In the genomic region with DNA sequence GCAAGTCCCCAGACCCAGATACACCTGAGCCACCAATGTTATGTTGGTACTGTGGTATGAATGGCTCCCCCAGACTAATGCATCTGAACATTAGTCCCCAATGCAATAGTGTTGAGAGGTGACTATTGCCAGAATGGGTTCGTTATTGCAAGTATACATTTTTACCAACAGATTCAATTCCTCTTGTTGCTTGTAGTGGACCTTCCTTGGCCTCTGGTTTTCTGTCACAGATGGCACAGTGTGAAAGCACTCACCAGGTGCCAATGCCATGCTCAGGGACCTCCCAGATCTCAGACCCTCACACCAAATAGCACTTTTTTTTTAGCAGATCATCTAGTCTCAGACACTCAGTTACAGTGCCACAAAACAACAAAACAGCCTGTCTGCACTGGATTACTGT, we compare ENCODE assay signal across 26 mouse cellular contexts.
DNase-seq lines count a peak whose midpoint lies in the region; ATAC-seq and TF ChIP-seq lines count a peak whose summit lies in the region.
"Had no signal": no experiment of that assay in that cellular context is flagged by ENCODE, and none has a peak within 500 bp of the region (broad histone marks: within the 10 kb centered on the region; RNA-seq: fewer than 3 reads in every experiment).

No protein-coding gene starts in this region.

- no peak for TF ChIP-seq CTCF in layer of hippocampus, adult 2 months (conservative IDR thresholded peaks at IDR 0.05)

- no peak overlapping the region for H3K4me2 ChIP-seq in forebrain, embryonic 15.5 days (replicated peaks)
- H3K4me2 ChIP-seq in hindbrain, embryonic 13.5 days = no peak overlapping the region
- no peak overlapping the region for H3K4me2 ChIP-seq in midbrain, embryonic 14.5 days (ENCODE audit: low read length)
- H3K4me2 ChIP-seq: heart, embryonic 12.5 days; intestine, embryonic 15.5 days; liver, embryonic 12.5 days; neural tube, embryonic 15.5 days had no signal

- ATAC-seq in forebrain, embryonic 15.5 days (replicated peaks) = no peak
- no peak for ATAC-seq in hindbrain, embryonic 13.5 days (ENCODE audit: low FRiP score)
- ATAC-seq in midbrain, embryonic 14.5 days (ENCODE audit: low FRiP score, low TSS enrichment) = no peak
- ATAC-seq: CD4-positive, CD25-positive, alpha-beta regulatory T cell, adult 4 months; intestine, embryonic 15.5 days; liver, embryonic 12.5 days; liver, postnatal 0 days had no signal

- intact Hi-C loops in heart, postnatal 25 days (cut with DNase I) = no loop called here

- no peaks in the 10 kb centered on the region for H3K27me3 ChIP-seq in forebrain, embryonic 10.5 days (ENCODE audit: poor library complexity, severe bottlenecking)
- no peaks in the 10 kb centered on the region for H3K27me3 ChIP-seq in forebrain, embryonic 15.5 days
- H3K27me3 ChIP-seq in hindbrain, embryonic 13.5 days = no peaks in the 10 kb centered on the region
- H3K27me3 ChIP-seq in midbrain, embryonic 14.5 days (ENCODE audit: control insufficient read depth, insufficient read depth, low read length) = no peaks in the 10 kb centered on the region
- H3K27me3 ChIP-seq: intestine, embryonic 15.5 days; liver, embryonic 12.5 days; megakaryocyte, embryonic 14.5 days; neural tube, embryonic 15.5 days had no signal

- H3K36me3 ChIP-seq in forebrain, embryonic 10.5 days (replicated peaks) = peaks cover 17% of the 10 kb centered on the region
- peaks cover 3% of the 10 kb centered on the region; the same call in 1 of the 2 replicates for H3K36me3 ChIP-seq in forebrain, embryonic 15.5 days
- peaks cover 13% of the 10 kb centered on the region for H3K36me3 ChIP-seq in hindbrain, embryonic 13.5 days
- H3K36me3 ChIP-seq in midbrain, embryonic 14.5 days (ENCODE audit: control insufficient read depth, insufficient read depth, low read length) = peaks cover 9% of the 10 kb centered on the region
- H3K36me3 ChIP-seq: heart, embryonic 12.5 days; intestine, embryonic 15.5 days; liver, embryonic 12.5 days had no signal

- H3K27ac ChIP-seq in forebrain, embryonic 10.5 days = peak overlapping the region; percentile 48; the same call in 1 of the 2 replicates
- H3K27ac ChIP-seq in forebrain, embryonic 15.5 days (replicated peaks) = no peak overlapping the region
- peak overlapping the region; percentile 72 for H3K27ac ChIP-seq in layer of hippocampus, adult 2 months
- peak overlapping the region; percentile 74 for H3K27ac ChIP-seq in hindbrain, embryonic 13.5 days
- peak overlapping the region; percentile 43 for H3K27ac ChIP-seq in midbrain, embryonic 14.5 days (replicated peaks; ENCODE audit: low read depth, low read length)
- H3K27ac ChIP-seq: intestine, embryonic 15.5 days; liver, embryonic 12.5 days; neural tube, embryonic 15.5 days had no signal

- no peak for DNase-seq in forebrain, embryonic 10.5 days (ENCODE audit: extremely low spot score, low spot score)
- no peak for DNase-seq in layer of hippocampus, adult 2 months (ENCODE audit: low spot score in 2 of 2)
- no peak for DNase-seq in layer of hippocampus, postnatal 14 days (ENCODE audit: low spot score in 2 of 2)
- DNase-seq in midbrain, embryonic 14.5 days = no peak
- no peak for DNase-seq in heart, postnatal 25 days (ENCODE audit: low spot score)
- DNase-seq in gastrocnemius, postnatal 25 days = no peak
- DNase-seq: adrenal gland, adult 2 months; adrenal gland, postnatal 36 days; cerebellum, postnatal 14 days; gastrocnemius, postnatal 36 days; heart, adult 18-20 months; kidney, adult 2 months; kidney, postnatal 36 days; layer of hippocampus, postnatal 36 days; left cerebral cortex, postnatal 4 days; liver, postnatal 0 days; lung, postnatal 4 days; right cerebral cortex, postnatal 14 days had no signal

- no peak overlapping the region for H3K4me3 ChIP-seq in forebrain, embryonic 10.5 days
- no peak overlapping the region for H3K4me3 ChIP-seq in forebrain, embryonic 15.5 days
- no peak overlapping the region for H3K4me3 ChIP-seq in layer of hippocampus, adult 2 months
- no peak overlapping the region for H3K4me3 ChIP-seq in hindbrain, embryonic 13.5 days
- H3K4me3 ChIP-seq in midbrain, embryonic 14.5 days (replicated peaks; ENCODE audit: low read depth, low read length) = no peak overlapping the region
- H3K4me3 ChIP-seq: heart, embryonic 12.5 days; intestine, embryonic 15.5 days; liver, embryonic 12.5 days; megakaryocyte, embryonic 14.5 days; neural tube, embryonic 15.5 days had no signal

- H3K4me1 ChIP-seq in forebrain, embryonic 10.5 days = peaks cover 27% of the 10 kb centered on the region
- H3K4me1 ChIP-seq in forebrain, embryonic 15.5 days = peaks cover 16% of the 10 kb centered on the region; the same call in 1 of the 2 replicates
- peaks cover 48% of the 10 kb centered on the region for H3K4me1 ChIP-seq in hindbrain, embryonic 13.5 days (replicated peaks)
- peaks cover 21% of the 10 kb centered on the region; the same call in 1 of the 2 replicates for H3K4me1 ChIP-seq in midbrain, embryonic 14.5 days (ENCODE audit: control insufficient read depth, insufficient read depth, low read length)
- H3K4me1 ChIP-seq: heart, embryonic 12.5 days; intestine, embryonic 15.5 days; liver, embryonic 12.5 days had no signal

- 80% methylated on average over 1 of the region's 1 CpGs for WGBS in forebrain, embryonic 10.5 days
- 83% methylated on average over 1 of the region's 1 CpGs for WGBS in forebrain, embryonic 15.5 days
- WGBS in hindbrain, embryonic 13.5 days = 92% methylated on average over 1 of the region's 1 CpGs
- 88% methylated on average over 1 of the region's 1 CpGs for WGBS in midbrain, embryonic 14.5 days

- no peak overlapping the region for H3K9ac ChIP-seq in forebrain, embryonic 15.5 days (replicated peaks)
- H3K9ac ChIP-seq in hindbrain, embryonic 13.5 days = no peak overlapping the region
- H3K9ac ChIP-seq in midbrain, embryonic 14.5 days (replicated peaks; ENCODE audit: low read length) = no peak overlapping the region
- H3K9ac ChIP-seq: heart, embryonic 12.5 days; intestine, embryonic 15.5 days; liver, embryonic 12.5 days; liver, postnatal 0 days; neural tube, embryonic 15.5 days had no signal

- H3K9me3 ChIP-seq in forebrain, embryonic 10.5 days = peaks cover 6% of the 10 kb centered on the region; the same call in 1 of the 2 replicates
- H3K9me3 ChIP-seq in forebrain, embryonic 15.5 days = no peaks in the 10 kb centered on the region
- H3K9me3 ChIP-seq in hindbrain, embryonic 13.5 days = no peaks in the 10 kb centered on the region
- H3K9me3 ChIP-seq in midbrain, embryonic 14.5 days (ENCODE audit: control insufficient read depth, low read length) = no peaks in the 10 kb centered on the region
- H3K9me3 ChIP-seq: heart, embryonic 12.5 days; intestine, embryonic 15.5 days; liver, embryonic 12.5 days; megakaryocyte, embryonic 14.5 days; neural tube, embryonic 15.5 days had no signal
